Mouse (Mus musculus): ENCODE measurements around the gene Commd7. TPM values are rescaled to one million over a fixed set of nuclear protein-coding genes. Genes with fewer than 3 reads are reported as not detected.

Gene Commd7
- polyA plus RNA-seq, 1 experiment from 2014 or later = 24.8 TPM

DNA sequence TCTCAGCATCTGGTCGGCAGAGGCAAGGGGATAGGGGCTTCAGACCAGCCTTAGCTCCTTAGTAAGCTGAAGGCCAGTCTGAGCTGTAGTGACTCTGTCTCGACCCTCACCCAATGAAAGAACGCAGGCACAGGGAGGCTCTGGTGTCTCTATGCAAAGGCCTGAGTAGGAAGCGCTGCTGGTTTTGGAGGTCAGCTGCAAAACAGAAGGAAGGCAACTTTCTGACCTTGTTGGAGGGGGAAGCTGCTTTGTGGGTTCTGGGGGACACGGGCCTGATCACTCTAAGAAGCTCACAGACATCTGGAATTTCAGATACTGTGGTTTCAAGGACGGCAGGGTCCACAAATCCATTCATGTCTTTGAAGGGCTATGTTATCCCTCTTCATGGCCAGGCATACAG, 46.6 kb downstream of the Commd7 start:
- Histone ChIP-seq H3K9ac (ENCODE audit: low read depth, low read length) (peak overlapping the region; percentile 26; the same call in 1 of the 2 replicates), H3K36me3 (ENCODE audit: control insufficient read depth, insufficient read depth) (no peaks in the 10 kb centered on the region)
- WGBS (ENCODE audit: insufficient replicate concordance) = 40% methylated on average over 6 of the region's 6 CpGs

DNA sequence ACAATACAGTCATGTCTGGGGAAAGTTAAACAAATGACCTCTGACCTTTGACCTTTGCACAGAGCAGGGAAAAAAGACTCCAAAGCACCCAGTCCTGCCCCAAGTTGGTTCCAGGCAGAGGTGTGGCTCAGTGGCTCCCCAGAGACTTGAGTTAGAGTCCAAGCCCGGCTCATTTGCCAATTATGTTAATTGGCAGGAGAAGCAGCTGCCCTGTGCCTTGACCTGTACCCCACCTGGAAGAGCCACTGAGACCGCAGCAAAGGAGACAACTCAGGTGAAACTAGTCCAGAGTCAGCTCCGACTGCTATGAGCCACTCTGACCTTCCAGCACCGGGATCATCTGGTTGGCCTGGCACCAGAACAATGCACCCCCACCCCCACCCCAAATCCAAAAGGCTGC, 48.2 kb downstream of the Commd7 start:
- Histone ChIP-seq H3K4me3 (ENCODE audit: low read depth, low read length) (no peak overlapping the region), H3K27ac (ENCODE audit: low read length) (peak overlapping the region; percentile 70; the same call in 1 of the 2 replicates), H3K4me1 (ENCODE audit: control insufficient read depth, low read depth, low read length) (peaks cover 48% of the 10 kb centered on the region), H3K4me2 (ENCODE audit: low read depth, low read length) (no peak overlapping the region), H3K9me3 (replicated peaks; ENCODE audit: control insufficient read depth, low read length) (no peaks in the 10 kb centered on the region), H3K9ac (ENCODE audit: low read depth, low read length) (no peak overlapping the region), H3K27me3 (ENCODE audit: control insufficient read depth, insufficient read depth, low read depth, low read length) (no peaks in the 10 kb centered on the region), H3K36me3 (ENCODE audit: control insufficient read depth, insufficient read depth) (no peaks in the 10 kb centered on the region)
- 66% methylated on average over 4 of the region's 4 CpGs for WGBS (ENCODE audit: insufficient replicate concordance)
- ATAC-seq (ENCODE audit: low read depth) = no peak

More for the DNA sequence above, 46.6 kb downstream of the Commd7 start:
- Histone ChIP-seq H3K27ac (ENCODE audit: low read length) (no peak overlapping the region), H3K4me1 (ENCODE audit: control insufficient read depth, low read depth, low read length) (peaks cover 44% of the 10 kb centered on the region), H3K4me3 (ENCODE audit: low read depth, low read length) (no peak overlapping the region; the same call in 1 of the 2 replicates), H3K4me2 (ENCODE audit: low read depth, low read length) (peak overlapping the region; percentile 53; the same call in 1 of the 2 replicates), H3K27me3 (ENCODE audit: control insufficient read depth, insufficient read depth, low read depth, low read length) (no peaks in the 10 kb centered on the region), H3K9me3 (replicated peaks; ENCODE audit: control insufficient read depth, low read length) (no peaks in the 10 kb centered on the region)
- ATAC-seq (ENCODE audit: low read depth) = no peak

DNA sequence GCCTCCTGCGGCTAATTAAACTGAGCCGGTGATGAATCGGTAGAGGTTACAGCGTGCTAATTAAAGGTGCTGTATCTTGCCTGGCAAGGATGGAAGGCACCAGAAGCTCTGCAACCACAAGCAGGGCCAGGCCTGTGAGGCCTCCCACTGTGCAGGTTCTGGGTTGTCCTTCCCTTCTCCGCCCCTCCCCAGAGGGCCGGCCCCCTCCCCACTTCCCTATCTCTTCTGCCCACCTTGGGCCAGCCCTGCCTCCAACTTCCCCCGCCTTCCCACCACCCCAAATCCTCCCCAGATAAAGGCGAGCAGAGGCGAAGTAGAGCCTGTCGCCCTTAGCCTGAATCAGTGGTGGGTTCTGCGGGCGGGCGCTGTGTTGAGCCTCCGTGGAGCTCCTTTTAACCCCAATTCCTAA, 48.9 kb downstream of the Commd7 start:
- Histone ChIP-seq H3K9me3 (replicated peaks; ENCODE audit: control insufficient read depth, low read length) (no peaks in the 10 kb centered on the region), H3K27ac (ENCODE audit: low read length) (peak overlapping the region; percentile 70), H3K4me2 (ENCODE audit: low read depth, low read length) (peak overlapping the region; percentile 76), H3K9ac (ENCODE audit: low read depth, low read length) (peak overlapping the region; percentile 49), H3K27me3 (ENCODE audit: control insufficient read depth, insufficient read depth, low read depth, low read length) (no peaks in the 10 kb centered on the region), H3K36me3 (ENCODE audit: control insufficient read depth, insufficient read depth) (no peaks in the 10 kb centered on the region), H3K4me3 (ENCODE audit: low read depth, low read length) (peak overlapping the region; percentile 39), H3K4me1 (ENCODE audit: control insufficient read depth, low read depth, low read length) (peaks cover 48% of the 10 kb centered on the region)
- ATAC-seq (ENCODE audit: low read depth) = peak; percentile 79
- 13% methylated on average over 14 of the region's 14 CpGs for WGBS (ENCODE audit: insufficient replicate concordance)

DNA sequence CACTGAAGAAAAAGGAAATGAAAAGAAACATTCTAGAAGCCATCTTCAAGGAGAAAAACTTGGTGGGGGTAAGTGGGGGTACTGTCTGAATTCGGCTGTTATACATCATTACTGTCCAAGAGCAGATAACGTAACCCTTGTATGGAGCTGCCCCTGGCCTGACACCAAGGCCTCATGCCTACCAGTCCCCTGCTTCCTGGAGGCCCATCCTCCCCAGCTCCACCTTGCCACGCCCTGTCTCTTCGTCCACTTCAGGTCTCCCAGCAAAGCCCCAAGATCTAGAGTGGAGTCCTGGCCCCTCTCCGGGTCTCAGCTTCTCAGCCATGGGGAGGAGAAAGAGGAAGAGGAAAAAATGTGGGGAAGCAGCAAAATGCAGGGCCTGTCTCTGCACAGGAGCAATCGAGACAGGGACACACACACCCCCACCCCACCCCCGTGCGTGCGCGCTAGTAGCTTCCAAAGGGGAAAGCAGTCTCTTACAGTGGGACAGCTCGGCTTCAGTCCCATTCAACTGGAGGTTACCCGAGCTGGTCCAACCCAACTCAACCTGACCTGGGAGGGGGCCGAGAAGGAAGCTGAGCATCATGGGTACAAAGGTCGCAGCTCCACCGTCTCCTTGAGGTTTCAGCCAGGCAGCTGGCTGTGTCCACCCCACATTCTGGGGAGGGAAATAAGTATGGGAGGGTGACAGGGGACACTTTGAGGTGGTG, 49.5 kb downstream of the Commd7 start:
- ATAC-seq (ENCODE audit: low read depth) = peak; percentile 43; the same call in 1 of the 2 replicates
- Histone ChIP-seq H3K4me1 (ENCODE audit: control insufficient read depth, low read depth, low read length) (peaks cover 48% of the 10 kb centered on the region), H3K27ac (ENCODE audit: low read length) (peak overlapping the region; percentile 70), H3K9me3 (replicated peaks; ENCODE audit: control insufficient read depth, low read length) (no peaks in the 10 kb centered on the region), H3K9ac (ENCODE audit: low read depth, low read length) (peak overlapping the region; percentile 49), H3K27me3 (ENCODE audit: control insufficient read depth, insufficient read depth, low read depth, low read length) (no peaks in the 10 kb centered on the region), H3K4me3 (ENCODE audit: low read depth, low read length) (peak overlapping the region; percentile 39), H3K4me2 (ENCODE audit: low read depth, low read length) (peak overlapping the region; percentile 76), H3K36me3 (ENCODE audit: control insufficient read depth, insufficient read depth) (no peaks in the 10 kb centered on the region)
- 13% methylated on average over 15 of the region's 15 CpGs for WGBS (ENCODE audit: insufficient replicate concordance)

DNA sequence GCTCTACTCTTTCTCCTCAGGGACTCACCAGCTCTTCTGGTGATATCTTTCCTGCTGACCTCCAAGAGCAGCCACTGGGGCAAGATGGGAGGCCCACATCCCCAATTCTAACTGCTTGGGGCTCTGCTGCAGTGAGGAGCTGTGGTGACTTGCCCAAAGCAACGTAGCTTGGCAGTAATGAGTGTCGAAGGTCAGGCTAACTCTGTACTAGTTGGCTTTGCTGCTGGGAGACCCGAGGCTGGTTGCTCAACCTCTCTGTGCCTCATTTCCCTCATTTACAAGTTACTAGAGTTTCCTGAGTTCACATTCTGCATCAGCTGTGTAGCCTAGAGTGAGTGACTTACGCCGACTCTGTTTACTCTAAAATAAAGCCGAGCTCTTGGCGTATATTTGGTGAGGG, 51.2 kb downstream of the Commd7 start:
- Histone ChIP-seq H3K4me3 (ENCODE audit: low read depth, low read length) (no peak overlapping the region), H3K27ac (ENCODE audit: low read length) (no peak overlapping the region), H3K27me3 (ENCODE audit: control insufficient read depth, insufficient read depth, low read depth, low read length) (no peaks in the 10 kb centered on the region), H3K9me3 (replicated peaks; ENCODE audit: control insufficient read depth, low read length) (no peaks in the 10 kb centered on the region), H3K9ac (ENCODE audit: low read depth, low read length) (no peak overlapping the region; the same call in 1 of the 2 replicates), H3K36me3 (ENCODE audit: control insufficient read depth, insufficient read depth) (no peaks in the 10 kb centered on the region), H3K4me2 (ENCODE audit: low read depth, low read length) (no peak overlapping the region), H3K4me1 (ENCODE audit: control insufficient read depth, low read depth, low read length) (peaks cover 51% of the 10 kb centered on the region)
- WGBS (ENCODE audit: insufficient replicate concordance) = 66% methylated on average over 7 of the region's 7 CpGs
- ATAC-seq (ENCODE audit: low read depth) = no peak

DNA sequence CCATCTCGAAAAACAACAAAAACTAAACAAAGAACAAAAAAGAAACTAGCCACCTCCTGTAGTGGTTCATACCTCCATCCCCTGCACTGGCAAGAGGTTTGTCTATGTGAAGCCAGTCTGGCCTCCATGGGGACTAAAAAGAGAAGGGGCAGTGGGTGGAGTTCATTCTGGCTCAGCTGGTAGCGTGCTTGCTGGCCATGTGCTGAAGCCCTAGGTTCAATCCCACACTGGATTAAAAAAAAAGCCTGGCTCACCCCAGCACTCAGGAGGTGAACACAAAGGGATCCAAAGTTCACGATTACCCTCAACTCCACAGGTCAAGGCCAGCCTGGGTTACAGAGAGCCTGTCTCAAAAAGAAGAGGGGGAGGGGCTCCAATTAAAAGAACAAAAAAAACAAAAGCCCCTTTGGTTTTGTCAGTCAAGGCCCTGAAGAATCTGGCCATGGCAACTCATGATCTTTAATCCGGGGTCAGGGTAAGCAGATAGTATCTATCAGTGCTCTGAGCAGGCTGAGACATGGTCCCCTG, 52.1 kb downstream of the Commd7 start:
- H3K27me3 ChIP-seq (ENCODE audit: control insufficient read depth, insufficient read depth, low read depth, low read length) = no peaks in the 10 kb centered on the region
- no peak overlapping the region for H3K4me3 ChIP-seq (ENCODE audit: low read depth, low read length)
- no peak overlapping the region for H3K27ac ChIP-seq (ENCODE audit: low read length)
- H3K9ac ChIP-seq (ENCODE audit: low read depth, low read length) = no peak overlapping the region
- peaks cover 54% of the 10 kb centered on the region for H3K4me1 ChIP-seq (ENCODE audit: control insufficient read depth, low read depth, low read length)
- no peaks in the 10 kb centered on the region for H3K9me3 ChIP-seq (replicated peaks; ENCODE audit: control insufficient read depth, low read length)
- H3K4me2 ChIP-seq (ENCODE audit: low read depth, low read length) = no peak overlapping the region
- no peak for ATAC-seq (ENCODE audit: low read depth)
- WGBS (ENCODE audit: insufficient replicate concordance) = 63% methylated on average over 4 of the region's 4 CpGs
- no peaks in the 10 kb centered on the region for H3K36me3 ChIP-seq (ENCODE audit: control insufficient read depth, insufficient read depth)

DNA sequence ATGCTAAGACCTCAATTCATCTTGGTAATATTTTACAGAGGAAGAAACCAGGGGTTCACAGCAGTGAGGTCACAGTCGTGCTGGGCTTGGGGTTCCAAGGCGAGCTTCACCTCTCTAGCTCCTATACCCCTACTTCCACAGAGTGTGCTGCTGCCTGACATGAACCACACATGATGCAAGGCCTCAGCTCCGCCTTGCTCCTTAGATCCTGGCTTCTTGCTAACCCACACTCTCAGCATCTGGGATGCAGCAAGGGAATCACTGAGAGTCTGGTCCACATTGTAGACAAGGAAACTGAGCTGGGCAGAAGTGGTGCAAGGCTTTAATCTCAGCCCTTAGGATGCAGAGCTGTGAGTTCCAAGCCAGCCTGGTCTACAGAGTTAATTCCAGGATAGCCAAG, 52.5 kb downstream of the Commd7 start:
- 79% methylated on average over 3 of the region's 3 CpGs for WGBS (ENCODE audit: insufficient replicate concordance)
- Histone ChIP-seq H3K36me3 (ENCODE audit: control insufficient read depth, insufficient read depth) (no peaks in the 10 kb centered on the region), H3K9me3 (replicated peaks; ENCODE audit: control insufficient read depth, low read length) (no peaks in the 10 kb centered on the region), H3K4me3 (ENCODE audit: low read depth, low read length) (no peak overlapping the region), H3K4me1 (ENCODE audit: control insufficient read depth, low read depth, low read length) (peaks cover 56% of the 10 kb centered on the region), H3K9ac (ENCODE audit: low read depth, low read length) (no peak overlapping the region), H3K4me2 (ENCODE audit: low read depth, low read length) (no peak overlapping the region), H3K27ac (ENCODE audit: low read length) (no peak overlapping the region), H3K27me3 (ENCODE audit: control insufficient read depth, insufficient read depth, low read depth, low read length) (no peaks in the 10 kb centered on the region)
- no peak for ATAC-seq (ENCODE audit: low read depth)

DNA sequence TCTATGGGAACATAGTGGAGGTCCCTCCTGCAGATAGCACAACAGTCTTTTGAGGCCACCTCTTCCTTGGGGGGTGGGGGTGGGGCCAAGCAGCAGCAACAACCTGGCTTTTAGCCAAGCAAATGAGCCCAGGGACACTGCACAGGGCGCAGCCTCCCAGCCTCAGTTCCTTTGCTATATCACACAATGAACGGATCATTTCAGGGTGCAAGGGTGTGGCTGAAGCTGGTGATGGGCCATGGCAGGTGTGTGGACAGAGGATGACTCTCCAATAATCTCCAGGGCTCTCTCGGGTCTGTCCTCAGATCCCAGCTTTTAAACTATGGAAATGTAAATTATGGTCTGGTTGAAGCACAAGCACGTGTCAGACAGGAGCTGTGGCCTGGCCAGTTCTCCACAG, 55.5 kb downstream of the Commd7 start:
- Histone ChIP-seq H3K9ac (ENCODE audit: low read depth, low read length) (no peak overlapping the region), H3K4me2 (ENCODE audit: low read depth, low read length) (no peak overlapping the region), H3K27ac (ENCODE audit: low read length) (no peak overlapping the region), H3K4me1 (ENCODE audit: control insufficient read depth, low read depth, low read length) (peaks cover 42% of the 10 kb centered on the region), H3K36me3 (ENCODE audit: control insufficient read depth, insufficient read depth) (no peaks in the 10 kb centered on the region), H3K27me3 (ENCODE audit: control insufficient read depth, insufficient read depth, low read depth, low read length) (no peaks in the 10 kb centered on the region), H3K9me3 (replicated peaks; ENCODE audit: control insufficient read depth, low read length) (no peaks in the 10 kb centered on the region), H3K4me3 (ENCODE audit: low read depth, low read length) (no peak overlapping the region)
- peak; percentile 74 for ATAC-seq (ENCODE audit: low read depth)
- 22% methylated on average over 4 of the region's 4 CpGs for WGBS (ENCODE audit: insufficient replicate concordance)

DNA sequence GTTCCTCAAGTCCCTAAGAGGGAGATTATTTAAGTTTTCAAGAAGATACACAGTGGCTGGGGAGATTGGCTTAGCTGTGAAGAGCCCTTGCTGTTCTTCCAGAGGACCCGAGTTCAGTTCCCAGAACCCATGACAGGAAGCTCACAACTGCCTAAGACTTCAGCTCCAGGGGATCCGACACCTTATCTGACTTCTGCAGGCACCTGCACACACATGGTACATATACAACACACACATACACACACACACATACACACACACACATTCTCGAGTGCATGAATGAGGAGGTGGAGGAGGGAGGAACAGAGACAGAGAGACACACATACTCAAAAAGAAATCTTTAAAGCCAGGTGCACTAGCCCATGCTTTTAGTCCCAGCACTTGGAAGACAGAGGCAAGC, 56.4 kb downstream of the Commd7 start:
- peak; percentile 33; the same call in 1 of the 2 replicates for ATAC-seq (ENCODE audit: low read depth)
- no peaks in the 10 kb centered on the region for H3K36me3 ChIP-seq (ENCODE audit: control insufficient read depth, insufficient read depth)
- H3K4me3 ChIP-seq (ENCODE audit: low read depth, low read length) = no peak overlapping the region
- no peak overlapping the region for H3K4me2 ChIP-seq (ENCODE audit: low read depth, low read length)
- no peak overlapping the region for H3K9ac ChIP-seq (ENCODE audit: low read depth, low read length)
- peaks cover 39% of the 10 kb centered on the region for H3K4me1 ChIP-seq (ENCODE audit: control insufficient read depth, low read depth, low read length)
- H3K27ac ChIP-seq (ENCODE audit: low read length) = peak overlapping the region; percentile 34; the same call in 1 of the 2 replicates
- H3K9me3 ChIP-seq (replicated peaks; ENCODE audit: control insufficient read depth, low read length) = no peaks in the 10 kb centered on the region
- 22% methylated on average over 3 of the region's 3 CpGs for WGBS (ENCODE audit: insufficient replicate concordance)
- H3K27me3 ChIP-seq (ENCODE audit: control insufficient read depth, insufficient read depth, low read depth, low read length) = no peaks in the 10 kb centered on the region

Measured in liver, embryonic 16.5 days (tissue).